Mouse (Mus musculus) megakaryocyte, embryonic 14.5 days (primary cell): ENCODE measurements around the gene Itih5.

ENCODE experiments used
- FLI1 ChIP-seq: IDR thresholded peaks from 2 replicates; pipeline ENCODE4 v1.6.1; 2012; ENCODE audit warnings: low read length, inconsistent platforms, mixed read lengths
- GATA1 ChIP-seq: IDR thresholded peaks from 3 replicates; pipeline ENCODE4 v1.6.1; 2012; ENCODE audit warnings: mixed read lengths, low read length, inconsistent platforms, borderline replicate concordance

- TF ChIP-seq GATA1 = no peak
- TF ChIP-seq FLI1 = no peak
These were observed 78.6 kb downstream of the Itih5 start for GRCm38 (mm10) chr2:10231971-10232370.
